Mouse (Mus musculus) small intestine, adult 2 months (tissue): ENCODE measurements at regions not wholly inside any gene's neighbourhood (a gene's known extent, or its start where the extent isn't known, plus 50 kb on each side); places are given as distances from the start of the nearest gene placed in this dataset.

ENCODE experiments used
- CTCF ChIP-seq: fragments of 200-500 bp; IDR thresholded peaks from 2 replicates; pipeline ENCODE4 v1.5.1; 2012; ENCODE audit warnings: low read depth, mild to moderate bottlenecking, control low read depth, inconsistent platforms, low read length, moderate library complexity, mixed read lengths; ENCODE audit not compliant: insufficient replicate concordance, insufficient read length; ENCODE audit errors: extremely low read depth
- POLR2A ChIP-seq: fragments of 200-500 bp; IDR thresholded peaks from 2 replicates; pipeline ENCODE4 v1.6.1; 2012; ENCODE audit warnings: low read depth, mild to moderate bottlenecking, control low read depth, inconsistent platforms, low read length, moderate library complexity

DNA sequence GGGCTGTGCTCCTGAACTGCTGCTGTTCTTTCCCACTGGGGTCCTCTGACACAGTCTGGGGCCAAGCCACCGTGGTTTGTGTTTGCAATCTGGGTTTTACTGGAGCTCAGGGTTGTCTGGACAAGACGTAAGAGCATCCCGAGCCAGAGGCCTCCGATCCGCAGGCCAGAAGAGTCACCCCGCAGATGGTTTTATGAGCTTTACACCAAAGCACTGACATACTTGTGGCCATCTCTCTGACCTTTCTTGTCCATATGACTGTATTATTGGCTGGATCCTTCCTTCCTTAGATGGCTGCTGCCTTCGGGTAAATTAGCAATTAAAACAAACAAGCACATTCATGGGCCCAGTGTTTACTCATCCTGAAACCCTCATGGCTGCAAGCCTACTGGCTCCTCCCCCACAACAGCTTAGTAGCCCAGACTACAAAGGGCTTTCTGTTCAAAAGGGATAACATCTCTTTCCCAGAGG lies 578.4 kb downstream of the Gm826 start:
- TF ChIP-seq POLR2A (no peak), CTCF (no peak)
